Mouse (Mus musculus): ENCODE data around the gene Spg20. TPM values are rescaled to one million over a fixed set of nuclear protein-coding genes. Genes with fewer than 3 reads are reported as not detected.
A peak's percentile ranks its signal among the peaks of the same experiment; 100 is the strongest.

The Spg20 gene
- 49.3 TPM for polyA plus RNA-seq (2012; fragmentation: generic; extraction: Trizol)

- peak within 1 kb of the TSS; percentile 95 for H3K4me2 ChIP-seq (ENCODE audit: low read depth)
- peaks cover 7% of the 10 kb centered on the region for H3K36me3 ChIP-seq (ENCODE audit: control insufficient read depth, insufficient read depth)
These were observed at the start of gene Spg20 for GRCm38 (mm10) chr3:55111935-55112709. Gene Spg20, plus strand, starts transcription at chr3:55112108.

GRCm38 (mm10) chr3:55062653-55063052 is 49.3 kb upstream of the Spg20 start:
- Histone ChIP-seq H3K36me3 (ENCODE audit: control insufficient read depth, insufficient read depth) (no peaks in the 10 kb centered on the region), H3K79me2 (ENCODE audit: control insufficient read depth, insufficient read depth) (no peaks in the 10 kb centered on the region), H3K4me2 (ENCODE audit: low read depth) (no peak overlapping the region), H3K27me3 (ENCODE audit: control insufficient read depth, insufficient read depth, insufficient read length) (peaks cover 13% of the 10 kb centered on the region), H3ac (ENCODE audit: control insufficient read depth, insufficient read length) (no peak overlapping the region), H3K4me3 (no peak overlapping the region)
- TF ChIP-seq MAX (IDR thresholded peaks at IDR 0.05; ENCODE audit: low read depth): no peak
- no peak for TF ChIP-seq SRF (IDR thresholded peaks at IDR 0.05; ENCODE audit: control insufficient read depth, insufficient read length, low read depth)
- no peak for TF ChIP-seq MYOG (IDR thresholded peaks at IDR 0.05; ENCODE audit: control insufficient read depth in 1 of 3, insufficient read depth in 1 of 3, insufficient read length in 2 of 3, low read depth in 2 of 3)
- TF ChIP-seq MYOD1 (IDR thresholded peaks at IDR 0.05; ENCODE audit: control insufficient read depth in 1 of 3, insufficient read length in 2 of 3, low read depth in 2 of 3): no peak
- TF ChIP-seq POLR2A (IDR thresholded peaks at IDR 0.05; ENCODE audit: insufficient read length, low read depth): no peak
- TF ChIP-seq TCF3 (IDR thresholded peaks at IDR 0.05; ENCODE audit: insufficient read length, low read depth): no peak
- no peak for TF ChIP-seq USF1 (IDR thresholded peaks at IDR 0.05; ENCODE audit: low read depth)
- TF ChIP-seq REST (IDR thresholded peaks at IDR 0.05; ENCODE audit: insufficient read depth, insufficient read length): no peak
- TF ChIP-seq POLR2AphosphoS2 (IDR thresholded peaks at IDR 0.05; ENCODE audit: insufficient read length, low read depth): no peak
- TF ChIP-seq CEBPB (IDR thresholded peaks at IDR 0.05; ENCODE audit: insufficient read depth, poor library complexity, severe bottlenecking): no peak
- no peak for TF ChIP-seq TCF12 (IDR thresholded peaks at IDR 0.05; ENCODE audit: insufficient read depth, poor library complexity, severe bottlenecking)

More at GRCm38 (mm10) chr3:55111935-55112709, at the start of gene Spg20:
- Histone ChIP-seq H3K79me2 (ENCODE audit: control insufficient read depth, insufficient read depth) (peaks cover 47% of the 10 kb centered on the region), H3K4me3 (peak within 1 kb of the TSS; percentile 72), H3ac (ENCODE audit: control insufficient read depth, insufficient read length) (peak within 1 kb of the TSS; percentile 76), H3K27me3 (ENCODE audit: control insufficient read depth, insufficient read depth, insufficient read length) (no peaks in the 10 kb centered on the region)
- TF ChIP-seq MYOD1 (IDR thresholded peaks at IDR 0.05; ENCODE audit: control insufficient read depth in 1 of 3, insufficient read length in 2 of 3, low read depth in 2 of 3) (peak in 1 of 3 experiments; percentile 55), MAX (IDR thresholded peaks at IDR 0.05; ENCODE audit: low read depth) (no peak), POLR2AphosphoS2 (IDR thresholded peaks at IDR 0.05; ENCODE audit: insufficient read length, low read depth) (peak; percentile 98), MYOG (IDR thresholded peaks at IDR 0.05; ENCODE audit: control insufficient read depth in 1 of 3, insufficient read depth in 1 of 3, insufficient read length in 2 of 3, low read depth in 2 of 3) (peak in 2 of 3 experiments; percentile 40 to 66), POLR2A (IDR thresholded peaks at IDR 0.05; ENCODE audit: insufficient read length, low read depth) (peak; percentile 95), REST (IDR thresholded peaks at IDR 0.05; ENCODE audit: insufficient read depth, insufficient read length) (no peak)

- H3K79me2 ChIP-seq (ENCODE audit: control insufficient read depth, insufficient read depth): no peaks in the 10 kb centered on the region
- H3ac ChIP-seq (ENCODE audit: control insufficient read depth, insufficient read length): no peak overlapping the region
- H3K27me3 ChIP-seq (ENCODE audit: control insufficient read depth, insufficient read depth, insufficient read length): peaks cover 2% of the 10 kb centered on the region
- H3K4me2 ChIP-seq (ENCODE audit: low read depth): no peak overlapping the region
- TF ChIP-seq MAX (IDR thresholded peaks at IDR 0.05; ENCODE audit: low read depth): no peak
- no peak for TF ChIP-seq REST (IDR thresholded peaks at IDR 0.05; ENCODE audit: insufficient read depth, insufficient read length)
- no peak for TF ChIP-seq E2F4 (IDR thresholded peaks at IDR 0.05; ENCODE audit: insufficient read depth)
- TF ChIP-seq POLR2AphosphoS2 (IDR thresholded peaks at IDR 0.05; ENCODE audit: insufficient read length, low read depth): no peak
- TF ChIP-seq CEBPB (IDR thresholded peaks at IDR 0.05; ENCODE audit: insufficient read depth, poor library complexity, severe bottlenecking): no peak
- no peak for TF ChIP-seq TCF12 (IDR thresholded peaks at IDR 0.05; ENCODE audit: insufficient read depth, poor library complexity, severe bottlenecking)
- H3K36me3 ChIP-seq (ENCODE audit: control insufficient read depth, insufficient read depth): no peaks in the 10 kb centered on the region
- no peak overlapping the region for H3K4me3 ChIP-seq
These were observed 47.5 kb upstream of the Spg20 start for GRCm38 (mm10) chr3:55064396-55064795.

GRCm38 (mm10) chr3:55065738-55066665 is 45.9 kb upstream of the Spg20 start:
- Histone ChIP-seq H3K4me2 (ENCODE audit: low read depth) (no peak overlapping the region), H3ac (ENCODE audit: control insufficient read depth, insufficient read length) (no peak overlapping the region), H3K36me3 (ENCODE audit: control insufficient read depth, insufficient read depth) (no peaks in the 10 kb centered on the region), H3K4me3 (no peak overlapping the region), H3K27me3 (ENCODE audit: control insufficient read depth, insufficient read depth, insufficient read length) (no peaks in the 10 kb centered on the region), H3K79me2 (ENCODE audit: control insufficient read depth, insufficient read depth) (no peaks in the 10 kb centered on the region)
- TF ChIP-seq REST (IDR thresholded peaks at IDR 0.05; ENCODE audit: insufficient read depth, insufficient read length): no peak
- TF ChIP-seq TCF12 (IDR thresholded peaks at IDR 0.05; ENCODE audit: insufficient read depth, poor library complexity, severe bottlenecking): no peak
- TF ChIP-seq POLR2A (IDR thresholded peaks at IDR 0.05; ENCODE audit: insufficient read length, low read depth): no peak
- no peak for TF ChIP-seq MYOD1 (IDR thresholded peaks at IDR 0.05; ENCODE audit: control insufficient read depth in 1 of 3, insufficient read length in 2 of 3, low read depth in 2 of 3)
- TF ChIP-seq POLR2AphosphoS2 (IDR thresholded peaks at IDR 0.05; ENCODE audit: insufficient read length, low read depth): no peak
- TF ChIP-seq MYOG (IDR thresholded peaks at IDR 0.05; ENCODE audit: control insufficient read depth in 1 of 3, insufficient read depth in 1 of 3, insufficient read length in 2 of 3, low read depth in 2 of 3): no peak
- TF ChIP-seq CEBPB (IDR thresholded peaks at IDR 0.05; ENCODE audit: insufficient read depth, poor library complexity, severe bottlenecking): no peak
- no peak for TF ChIP-seq USF1 (IDR thresholded peaks at IDR 0.05; ENCODE audit: low read depth)

All from myocyte (in vitro differentiated cells).